Mouse (Mus musculus) right cerebral cortex, postnatal 10 days (tissue): ENCODE data around the gene Zfp846.
A peak's percentile ranks its signal among the peaks of the same experiment; 100 is the strongest.
"Not testable (repeated sequence)": the region's sequence is repeated elsewhere in the genome, so short reads cannot be mapped to it uniquely, and the experiment has no call there.

Experiments used
- DNase-seq, 2 experiments: peaks; one replicate each; pipeline ENCODE4 v3.0.0; 2021; ENCODE audit warnings: low spot score in 2 of 2

Zfp846 gene

DNA sequence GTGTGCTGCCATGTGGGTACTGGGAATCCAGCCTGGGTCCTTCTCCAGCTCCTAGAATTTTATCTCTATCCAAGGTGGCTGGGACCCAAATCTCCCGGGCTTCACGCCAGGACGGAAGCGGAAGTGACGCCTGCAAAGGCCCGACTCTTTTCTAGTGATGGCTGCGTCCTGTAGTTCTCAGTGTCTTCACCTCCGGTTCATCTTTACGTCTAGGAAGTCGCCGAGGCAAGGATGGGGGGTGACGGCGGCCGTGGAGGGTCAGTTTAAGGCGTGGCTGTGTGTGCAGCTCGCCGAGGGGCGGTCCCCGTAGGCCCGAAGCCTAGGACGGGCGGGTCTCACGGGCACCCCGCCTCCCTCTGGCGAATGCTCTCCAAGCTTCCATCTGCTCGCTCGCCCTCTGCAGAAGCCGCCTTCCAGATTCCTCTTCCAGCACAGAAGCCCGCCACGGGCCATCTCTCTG, at the start of gene Zfp846:
TSS of gene Zfp846 (plus strand) at position 117 of the 460 bp plus-strand sequence.
- DNase-seq, result peak; percentile 99 to 100

DNA sequence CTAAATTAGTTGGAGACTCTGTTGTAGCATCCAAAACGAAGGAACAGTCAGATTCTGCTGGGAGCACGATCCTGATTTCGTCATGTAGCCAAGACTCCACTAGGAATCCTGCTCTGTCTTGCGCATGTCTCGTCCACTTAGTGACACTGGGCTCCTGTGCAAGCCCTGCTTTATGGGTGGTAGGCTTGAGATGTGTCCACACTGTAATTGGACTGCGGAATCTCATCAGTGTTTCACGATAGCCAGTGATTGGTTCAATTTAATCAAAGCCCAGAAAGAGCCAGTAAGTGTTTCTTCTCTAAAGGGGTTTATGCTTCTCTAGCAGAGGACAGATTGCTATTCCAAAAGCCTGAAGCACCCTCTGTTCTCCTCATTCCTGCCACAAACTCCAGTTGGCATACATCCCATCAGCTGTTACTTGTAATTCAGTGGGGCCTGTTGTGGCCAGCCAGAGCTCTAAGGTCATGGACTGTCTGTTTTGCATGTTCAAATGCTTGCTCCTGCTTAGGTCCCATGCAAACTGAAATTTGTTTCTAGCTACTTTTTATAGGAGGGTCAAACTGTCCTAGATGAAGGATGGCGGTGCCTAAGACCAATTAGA, 46.7 kb upstream of the Zfp846 start:
- DNase-seq, result peak; percentile 48 to 67

DNA sequence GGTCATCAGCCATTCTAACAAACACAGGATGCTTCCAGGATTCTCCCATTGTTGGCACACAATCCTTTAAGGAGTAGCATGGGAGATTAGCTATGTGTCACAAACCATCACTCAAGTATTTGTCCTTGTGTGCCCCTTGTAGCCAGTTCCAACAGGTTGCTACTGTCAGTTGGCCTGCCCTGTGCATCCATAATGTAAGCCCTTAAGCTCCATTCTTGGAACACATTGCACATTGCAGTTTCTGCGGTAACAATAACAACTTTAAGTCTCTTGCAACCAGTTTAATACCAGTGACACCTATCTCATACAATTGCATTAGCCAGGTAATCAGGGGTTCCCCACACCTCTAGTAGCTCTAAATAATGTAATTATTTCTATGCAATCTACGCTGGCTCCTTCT, 44.5 kb upstream of the Zfp846 start:
- no peak for DNase-seq

DNA sequence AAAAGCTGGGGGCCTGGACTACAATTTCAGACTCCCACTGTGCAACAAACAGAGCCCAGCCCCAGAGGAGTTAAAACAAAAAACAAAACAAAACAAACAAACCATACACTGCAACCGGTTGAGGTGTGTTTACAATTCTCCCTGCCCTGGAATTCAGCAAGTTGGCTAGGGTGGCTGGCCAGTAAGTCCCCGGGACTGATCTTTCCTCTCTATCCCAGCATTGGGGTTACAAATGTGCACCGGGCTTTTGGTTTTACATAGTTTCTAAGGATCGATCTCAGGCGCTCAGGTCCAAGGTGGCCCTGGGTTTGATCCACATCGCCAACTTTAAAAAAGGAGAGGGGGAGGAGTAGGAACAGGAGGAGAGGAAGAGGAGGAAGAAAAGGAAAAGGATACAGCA, 37.6 kb upstream of the Zfp846 start:
- no peak for DNase-seq

DNA sequence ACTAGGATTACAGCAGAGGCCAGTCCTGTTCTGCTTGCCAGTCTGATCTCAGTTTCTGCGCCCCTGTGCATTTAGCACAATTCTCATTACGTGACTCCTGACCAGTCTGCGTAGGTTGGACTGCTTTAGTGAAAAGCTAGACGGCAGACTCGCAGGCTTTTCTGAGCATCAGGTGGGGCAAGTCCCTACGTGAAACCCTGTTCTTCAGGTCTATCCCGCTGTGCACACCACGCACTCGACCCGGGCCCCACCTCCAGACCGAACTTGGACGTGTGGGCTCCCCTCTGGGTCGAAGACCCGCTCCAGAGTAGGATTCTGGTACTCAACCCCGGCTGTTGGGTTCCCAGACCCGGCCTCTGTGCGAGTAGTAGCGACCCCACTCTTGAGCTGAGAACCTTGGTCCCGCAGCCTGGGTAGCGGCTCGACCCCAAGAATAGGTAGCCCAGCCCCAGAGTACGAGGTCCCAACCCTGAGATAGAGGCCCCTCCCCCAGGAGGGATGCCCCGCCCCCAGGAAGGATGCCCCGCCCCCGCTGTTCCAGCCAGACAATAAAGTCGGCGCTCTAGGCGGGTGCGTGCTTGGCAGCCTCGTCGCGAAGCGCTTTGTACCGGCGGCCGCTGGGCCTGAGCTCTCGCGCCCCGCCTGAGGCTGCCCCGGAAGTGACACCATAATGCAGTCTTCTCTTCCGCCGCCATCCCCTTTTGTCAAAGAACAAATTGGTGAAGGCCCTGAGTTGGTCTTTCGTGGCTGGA, 36.8 kb upstream of the Zfp846 start:
- peak; percentile 86 to 87 for DNase-seq

DNA sequence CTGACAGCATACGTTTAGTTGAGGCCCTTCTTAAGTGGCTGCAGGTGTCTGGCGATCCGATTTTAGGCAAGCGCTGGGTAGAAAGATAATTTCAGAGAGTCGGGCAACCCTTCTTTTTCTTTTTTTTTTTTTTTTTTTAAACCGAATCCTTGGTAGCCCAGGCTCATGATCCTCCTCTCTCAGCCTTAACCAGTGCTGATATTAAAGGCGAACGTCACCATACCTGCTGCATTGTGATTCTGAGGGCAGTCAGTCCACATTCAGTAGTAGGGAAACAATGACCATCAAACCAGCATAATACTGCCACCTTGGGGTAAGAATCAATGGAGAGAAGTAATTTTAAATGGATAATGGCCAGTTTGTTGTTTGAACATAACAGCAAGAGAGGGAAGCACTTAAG, 35.9 kb upstream of the Zfp846 start:
- no peak for DNase-seq

DNA sequence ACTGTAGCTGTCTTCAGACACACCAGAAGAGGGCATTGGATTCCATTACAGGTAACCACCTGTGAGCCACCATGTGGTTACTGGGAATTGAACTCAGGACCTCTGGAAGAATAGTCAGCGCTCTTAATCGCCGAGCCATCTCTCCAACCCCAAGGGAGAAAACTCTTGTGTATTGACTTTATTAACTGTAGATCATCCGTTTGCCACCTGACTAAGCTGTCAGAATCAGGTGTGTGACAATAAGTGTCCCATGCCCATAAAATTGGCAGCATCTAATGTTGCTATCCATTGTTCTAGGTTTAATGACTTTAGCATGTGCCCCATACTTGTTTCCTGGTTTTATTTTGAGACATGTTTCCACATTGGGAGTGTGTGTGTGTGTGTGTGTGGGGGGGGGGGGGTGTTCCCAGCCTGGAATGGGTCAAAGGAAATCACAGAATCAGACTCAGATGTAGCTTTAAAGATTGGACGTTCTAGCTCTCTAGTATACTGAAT, 29.3 kb upstream of the Zfp846 start:
- DNase-seq, result no peak

DNA sequence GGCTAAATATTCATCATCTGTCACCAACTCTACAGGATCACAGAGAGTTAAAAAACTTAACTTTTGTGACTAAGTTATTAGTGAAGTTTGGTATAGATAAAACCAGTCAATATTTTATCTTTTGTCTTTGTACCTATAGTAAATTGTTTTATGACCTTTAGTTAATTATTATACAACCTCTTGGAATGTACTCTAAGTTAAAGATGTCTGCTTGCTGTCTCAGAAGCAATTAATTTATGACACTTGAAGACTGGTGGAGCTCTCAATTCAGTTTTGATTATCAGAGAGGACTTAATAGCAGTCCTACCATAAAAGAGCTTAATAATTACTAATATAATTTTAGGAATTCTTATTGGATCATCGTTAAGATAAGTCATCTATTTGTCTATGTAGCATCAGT, 28.4 kb upstream of the Zfp846 start:
- no peak for DNase-seq

DNA sequence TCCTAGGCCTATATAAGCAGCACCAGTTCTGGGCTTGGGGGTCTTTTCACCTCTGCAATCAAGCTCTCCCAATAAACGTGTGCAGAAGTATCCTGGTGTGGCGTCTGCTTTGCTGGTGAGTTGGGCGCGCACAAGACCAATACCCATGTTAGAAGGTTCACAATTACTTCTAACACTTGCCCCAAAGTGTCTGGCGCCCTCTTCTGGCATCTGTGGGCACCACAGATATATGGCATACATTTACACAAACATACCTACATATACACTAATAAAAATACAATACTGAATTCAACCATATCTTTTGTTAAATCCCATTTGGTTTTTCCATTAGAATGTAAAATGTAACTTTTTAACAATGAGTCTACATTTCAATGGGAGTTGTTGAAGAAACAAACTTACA, 18.9 kb upstream of the Zfp846 start:
- no peak for DNase-seq

DNA sequence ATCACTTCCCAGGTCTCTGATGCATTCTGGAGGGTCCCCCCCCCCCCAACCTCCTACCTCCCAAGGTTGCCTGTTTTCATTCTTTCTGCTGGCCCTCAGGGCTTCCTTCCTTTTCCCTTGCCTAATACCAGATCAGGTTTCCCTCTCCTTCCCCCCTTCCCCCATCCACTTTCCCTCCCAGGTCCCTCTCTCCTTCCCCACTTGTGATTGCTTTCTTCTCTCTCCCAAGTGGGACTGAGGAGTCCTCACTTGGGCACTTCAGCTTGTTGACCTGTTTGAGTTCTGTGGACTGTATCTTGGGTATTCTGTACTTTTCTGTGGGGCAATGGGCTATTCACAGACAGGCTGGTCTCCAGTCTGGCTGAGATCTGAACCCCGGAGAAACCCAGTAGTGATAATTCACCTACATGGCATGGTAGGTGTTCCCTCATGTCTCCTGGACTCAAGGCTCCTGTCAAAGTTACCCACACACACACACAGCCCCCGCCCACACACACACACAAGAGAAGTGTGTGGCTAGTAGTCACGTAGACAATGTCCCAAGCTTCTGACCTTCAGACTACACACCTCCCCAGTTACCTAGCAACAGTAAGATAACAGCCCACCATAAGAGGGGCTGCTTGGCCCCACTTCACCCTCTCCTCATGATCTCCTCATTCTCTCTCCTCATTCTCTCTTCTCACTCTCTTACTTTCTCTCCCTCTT, 15.6 kb upstream of the Zfp846 start:
- not testable (repeated sequence) for DNase-seq

DNA sequence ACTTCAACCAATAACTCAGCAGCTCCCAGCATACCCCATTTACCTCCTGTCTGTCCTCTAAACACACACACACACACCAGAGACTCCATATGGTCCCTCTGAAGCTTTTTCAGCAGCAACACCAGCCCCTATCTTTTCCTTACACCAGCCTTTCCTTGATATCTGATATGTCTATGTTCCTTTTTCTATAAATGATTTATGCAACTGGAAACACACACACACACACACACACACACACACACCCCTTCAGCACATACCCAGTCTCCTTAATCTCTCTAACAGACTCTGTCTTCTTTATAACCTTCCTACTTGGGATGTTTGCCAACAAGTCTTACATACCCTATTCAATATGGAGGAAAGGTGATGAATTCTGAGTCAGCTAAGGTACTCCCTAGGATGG, 10.0 kb upstream of the Zfp846 start:
- DNase-seq, result no peak

DNA sequence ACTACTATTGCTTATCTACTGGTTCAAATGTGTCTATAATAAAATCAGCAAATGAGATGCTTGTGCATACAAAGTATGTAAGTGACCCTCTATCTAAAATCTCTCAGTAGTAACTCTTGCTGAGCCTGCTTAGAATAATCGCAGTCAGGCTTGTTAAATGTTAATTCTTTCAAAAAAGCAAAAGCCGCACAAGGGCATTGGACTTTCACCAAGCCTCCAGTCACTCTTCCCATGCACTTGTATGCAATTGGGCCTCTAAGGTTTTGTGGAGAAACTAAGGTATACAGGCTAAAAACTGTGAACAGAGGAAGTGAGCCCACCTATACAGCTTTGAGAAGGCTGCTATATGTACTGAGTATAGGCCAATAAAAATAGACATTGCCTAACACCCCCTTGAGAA, 4.5 kb upstream of the Zfp846 start:
- DNase-seq, result no peak

DNA sequence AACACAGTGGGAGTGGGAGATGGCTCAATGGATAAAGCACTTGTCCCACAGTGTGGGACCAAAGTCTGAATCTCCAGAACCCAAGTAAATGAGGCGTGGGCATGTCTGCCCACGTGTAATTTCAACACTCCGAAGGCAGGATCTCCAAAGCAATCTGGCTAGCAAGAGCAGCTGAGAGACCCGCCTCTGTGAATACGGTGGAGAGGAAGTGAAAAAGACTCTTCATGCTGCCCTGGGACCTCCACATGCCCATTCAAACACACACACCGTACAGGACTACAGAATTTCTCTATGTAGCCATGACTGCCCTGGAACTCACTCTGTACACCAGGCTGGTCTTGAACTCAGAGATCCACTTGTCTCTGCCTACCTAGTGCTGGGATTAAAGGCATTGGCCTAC, 20.2 kb downstream of the Zfp846 start:
- DNase-seq, result peak in 1 of 2 experiments; percentile 20

DNA sequence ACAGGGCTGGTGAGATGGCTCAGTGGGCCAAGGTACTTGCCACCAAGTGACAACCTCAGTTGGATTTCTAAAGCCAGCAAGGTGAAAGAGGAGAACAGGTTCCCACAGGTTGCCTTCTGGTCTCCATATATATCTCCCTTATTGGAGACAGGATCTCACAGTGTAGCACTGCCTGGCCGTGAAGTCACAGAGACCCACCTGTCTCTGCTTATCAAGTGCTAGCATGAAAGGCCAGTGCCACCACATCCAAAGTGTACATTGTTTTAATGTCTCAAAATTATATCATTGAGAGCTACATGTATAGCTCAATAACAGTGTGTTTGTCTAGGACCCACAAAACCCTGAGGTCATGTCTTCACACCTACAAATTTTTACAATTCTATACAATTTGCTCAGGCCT, 25.2 kb downstream of the Zfp846 start:
- DNase-seq, result no peak

DNA sequence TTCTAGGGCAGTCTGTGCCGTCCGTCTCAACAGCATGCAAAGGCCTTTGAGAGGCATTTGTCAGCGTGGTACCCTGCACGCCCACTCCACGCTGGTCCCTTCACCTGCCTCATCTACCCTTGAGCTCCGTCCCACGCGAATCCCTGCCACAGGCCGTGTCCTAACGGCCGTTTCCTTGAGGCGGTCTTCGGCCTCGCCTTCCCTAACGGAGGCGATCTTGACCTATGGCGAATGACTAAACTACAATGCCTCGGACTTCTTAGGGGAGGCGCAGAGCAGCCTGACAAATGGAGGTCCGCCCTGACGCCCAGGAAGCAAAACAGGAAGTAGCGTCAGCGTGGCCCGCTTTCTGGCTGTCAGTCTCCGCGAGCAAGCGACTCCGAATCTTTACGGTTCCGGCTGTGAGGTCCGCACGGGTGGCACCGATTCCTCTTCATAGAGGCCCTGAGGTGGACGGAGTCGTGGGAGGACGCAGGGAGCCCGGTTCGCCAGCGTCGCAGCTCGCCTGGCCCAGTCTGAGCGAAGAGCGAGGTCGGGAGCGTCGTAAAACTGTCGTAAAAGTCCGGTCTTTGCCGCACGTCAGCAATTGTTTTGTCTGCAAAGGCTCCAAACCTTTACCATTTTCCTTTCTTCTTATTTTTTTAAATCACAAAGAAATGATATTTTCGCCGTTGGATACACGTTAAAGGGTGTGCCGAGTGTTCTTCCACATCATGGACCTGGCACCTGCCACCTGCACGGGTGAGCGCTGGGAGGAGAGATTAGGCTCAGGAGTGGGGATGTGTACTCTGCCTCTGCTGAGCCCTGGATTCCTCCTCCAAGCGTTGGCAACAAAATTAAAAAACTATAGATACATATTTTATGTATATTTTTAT, 26.2 kb downstream of the Zfp846 start:
- peak; percentile 90 to 94 for DNase-seq

DNA sequence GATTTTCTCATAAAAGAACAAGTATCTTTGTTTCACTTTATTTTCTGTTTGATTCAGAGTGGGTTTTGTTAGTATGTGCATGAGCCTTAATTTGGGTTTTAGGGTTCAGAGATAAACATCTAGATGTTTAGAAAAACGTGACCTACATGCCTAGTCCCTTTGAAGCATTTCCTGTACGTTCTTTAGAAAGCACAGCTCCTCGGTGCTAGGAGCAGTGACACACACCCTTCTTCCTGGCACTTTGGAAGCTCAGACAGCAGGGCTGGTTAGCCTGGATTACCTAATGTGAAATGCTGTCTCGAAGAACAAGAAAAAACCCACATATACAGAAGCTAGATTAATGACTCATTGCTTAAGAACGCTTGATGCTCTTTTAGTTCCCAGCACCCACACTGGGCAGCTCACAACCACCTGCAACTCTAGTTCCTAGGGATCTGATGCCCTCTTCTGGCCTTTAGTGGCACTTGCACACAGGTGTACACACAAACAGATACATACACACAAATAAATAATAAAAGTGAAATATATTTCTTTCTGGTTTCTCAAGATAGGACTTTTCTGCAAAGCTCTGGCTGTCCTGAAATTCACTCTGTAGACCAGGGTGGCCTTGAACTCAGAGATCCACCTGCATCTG, 28.9 kb downstream of the Zfp846 start:
- DNase-seq, result no peak

DNA sequence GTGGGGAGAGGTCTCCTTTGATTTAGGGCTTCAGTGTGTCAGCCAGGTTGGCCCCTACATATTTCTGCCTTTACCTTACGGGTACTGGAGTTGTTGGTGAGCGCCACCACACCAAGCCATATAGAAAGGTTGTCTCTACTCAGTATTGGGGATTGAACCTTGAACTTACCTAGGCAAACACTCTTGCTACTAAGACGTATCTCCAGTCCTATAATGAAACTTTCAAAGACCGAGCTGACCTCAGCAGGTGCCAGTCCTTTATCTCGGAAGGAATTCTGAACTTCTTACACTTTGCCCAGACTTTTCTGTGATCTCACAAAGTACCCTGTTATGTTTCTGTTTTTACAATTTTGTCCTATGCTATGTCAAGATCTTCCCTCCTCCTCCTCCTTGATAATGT, 30.9 kb downstream of the Zfp846 start:
- no peak for DNase-seq

DNA sequence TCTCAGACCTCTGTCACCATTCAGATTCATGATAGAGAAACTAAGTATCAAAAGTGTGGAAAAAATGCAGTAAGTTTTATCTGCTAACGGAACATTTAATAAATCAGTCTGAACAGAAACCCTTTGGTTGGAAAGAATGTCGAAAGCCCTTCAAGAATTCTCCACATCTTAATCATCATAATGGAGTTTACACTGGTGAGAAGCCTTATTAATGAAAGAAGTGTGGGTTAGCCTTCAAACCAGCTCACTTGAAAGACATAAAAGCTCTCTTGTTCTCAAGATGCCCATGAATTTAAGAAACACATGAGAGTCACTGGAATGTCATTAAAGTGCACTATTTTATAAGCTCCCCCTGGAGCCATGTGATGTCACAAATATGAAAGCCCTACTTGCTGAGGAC, 35.6 kb downstream of the Zfp846 start:
- DNase-seq, result no peak

DNA sequence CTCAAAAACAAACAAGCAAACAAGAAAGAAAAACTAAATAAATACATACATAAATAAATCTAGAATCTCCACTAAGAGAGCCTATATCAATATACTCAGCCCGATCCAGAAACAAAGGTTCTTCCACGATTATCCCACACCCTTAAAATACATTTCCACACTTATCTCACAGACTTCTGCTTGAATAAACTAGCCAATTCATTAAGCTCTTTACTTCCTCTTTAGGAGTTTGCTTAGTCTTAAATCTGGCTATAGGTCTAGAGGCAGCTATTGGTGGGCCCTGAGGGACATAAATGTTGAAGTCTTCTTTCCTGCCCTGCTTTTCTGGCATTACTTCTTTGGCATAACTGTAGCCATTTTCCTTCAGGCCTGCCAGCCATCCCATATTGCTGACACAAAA, 50.2 kb downstream of the Zfp846 start:
- DNase-seq, result no peak

DNA sequence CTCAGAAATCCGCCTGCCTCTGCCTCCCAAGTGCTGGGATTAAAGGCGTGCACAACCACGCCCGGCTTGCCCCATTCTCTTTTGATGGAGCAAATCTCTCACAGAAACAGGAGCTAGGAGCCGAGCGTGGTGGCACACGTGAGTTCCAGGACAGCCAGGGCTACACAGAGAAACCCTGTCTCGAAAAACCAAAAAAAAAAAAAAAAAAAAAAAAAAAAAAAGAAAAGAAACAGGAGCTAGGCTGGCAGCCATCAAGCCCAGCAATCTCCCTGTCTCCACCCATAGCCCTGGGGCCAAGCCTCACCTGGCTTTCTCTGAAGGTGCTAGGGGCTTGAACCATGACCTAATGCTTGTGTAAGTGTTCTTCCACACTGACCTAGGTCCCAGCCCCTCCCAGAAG, 54.6 kb downstream of the Zfp846 start:
- not testable (repeated sequence) for DNase-seq

DNA sequence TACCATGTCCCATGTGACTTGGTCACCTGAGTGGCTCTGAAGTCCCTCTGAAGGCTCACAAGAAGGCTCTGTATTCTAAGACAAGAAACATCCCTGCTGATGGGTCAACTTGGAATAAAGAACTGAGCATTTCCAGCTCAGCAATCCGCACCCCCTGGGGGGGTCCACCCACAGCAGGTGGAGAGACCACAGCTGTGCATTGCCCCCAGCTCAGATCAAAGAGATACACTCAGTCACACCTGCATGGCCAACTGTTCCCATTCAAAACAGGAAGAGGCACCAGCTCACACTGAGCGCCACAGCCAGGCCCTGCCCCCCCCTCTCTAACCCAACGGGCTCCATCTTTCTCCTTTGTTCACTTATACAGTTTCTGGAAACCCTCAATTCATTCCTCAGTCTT, 55.2 kb downstream of the Zfp846 start:
- no peak for DNase-seq
